Mouse (Mus musculus) ES-E14 (cell line): ENCODE data around the gene Mybbp1a.

Experiments
- HCFC1 ChIP-seq: IDR thresholded peaks from 2 replicates; pipeline ENCODE4 v1.6.1; 2012; ENCODE audit warnings: low read length, inconsistent platforms, borderline replicate concordance; ENCODE audit not compliant: insufficient read depth
- ZC3H11A ChIP-seq: IDR thresholded peaks from 2 replicates; pipeline ENCODE4 v1.6.1; 2012; ENCODE audit warnings: low read depth, mild to moderate bottlenecking, inconsistent platforms, low read length, borderline replicate concordance

- TF ChIP-seq HCFC1 (no peak), ZC3H11A (no peak)
These were observed 6.3 kb downstream of the Mybbp1a start for GRCm38 (mm10) chr11:72447475-72447874.
